Mouse (Mus musculus): ENCODE data around the gene Tcf19.
"Not testable (repeated sequence)": the region's sequence is repeated elsewhere in the genome, so short reads cannot be mapped to it uniquely, and the experiment has no call there.

The Tcf19 gene

GRCm38 (mm10) chr17:35485702-35486101 lies 30.9 kb downstream of the Tcf19 start:
- DNase-seq (ENCODE audit: low read depth, low spot score) = no peak

- DNase-seq (ENCODE audit: low read depth, low spot score) = peak; percentile 53
Observed at GRCm38 (mm10) chr17:35484066-35484465, 32.6 kb downstream of the Tcf19 start.

GRCm38 (mm10) chr17:35469842-35470751 lies 46.5 kb downstream of the Tcf19 start, which contains the start of gene H2-Q10:
TSS of gene H2-Q10 (plus strand) at chr17:35470089.
- no peak for DNase-seq (ENCODE audit: low read depth, low spot score)

GRCm38 (mm10) chr17:35468936-35469335 lies 47.7 kb downstream of the Tcf19 start:
- not testable (repeated sequence) for DNase-seq (ENCODE audit: low read depth, low spot score)

- not testable (repeated sequence) for DNase-seq (ENCODE audit: low read depth, low spot score)
Observed at GRCm38 (mm10) chr17:35465651-35466050, 51.0 kb downstream of the Tcf19 start.

Measured in forelimb bud, embryonic 11.5 days (tissue).